Comparison of ENCODE assay signal across 8 mouse cellular contexts in genomic region chr1:181211403-181211919, GRCm38 (mm10). TPM values are rescaled to one million over a fixed set of nuclear protein-coding genes. Genes with fewer than 3 reads are reported as not detected.
DNase-seq lines count a peak whose midpoint lies in the region; ATAC-seq and TF ChIP-seq lines count a peak whose summit lies in the region.

No protein-coding gene starts in this region.

- H3K4me2 ChIP-seq in heart, postnatal 0 days (ENCODE audit: low read depth, low read length): peak overlapping the region; percentile 91
- peak overlapping the region; percentile 86 for H3K4me2 ChIP-seq in liver, embryonic 12.5 days

- TF ChIP-seq POLR2A in small intestine, adult 2 months (IDR thresholded peaks at IDR 0.05; ENCODE audit: low read depth, low read length): no peak

- peak overlapping the region; percentile 82 for H3K4me3 ChIP-seq in heart, postnatal 0 days (ENCODE audit: low read depth, low read length)
- peak overlapping the region; percentile 100 for H3K4me3 ChIP-seq in liver, embryonic 12.5 days
- H3K4me3 ChIP-seq in small intestine, adult 2 months (ENCODE audit: low read depth, low read length): peak overlapping the region; percentile 100

- peak; percentile 47 for ATAC-seq in heart, postnatal 0 days (ENCODE audit: insufficient read depth, low read depth)
- no peak for ATAC-seq in liver, embryonic 12.5 days

- no peak for TF ChIP-seq CTCF in heart, postnatal 0 days (IDR thresholded peaks at IDR 0.05; ENCODE audit: low read depth)
- no peak for TF ChIP-seq CTCF in small intestine, adult 2 months (IDR thresholded peaks at IDR 0.05; ENCODE audit: extremely low read depth, insufficient read length, insufficient replicate concordance, low read depth, low read length)

- peak overlapping the region; percentile 93 for H3K9ac ChIP-seq in heart, postnatal 0 days (replicated peaks; ENCODE audit: low read depth, low read length)
- peak overlapping the region; percentile 100 for H3K9ac ChIP-seq in liver, embryonic 12.5 days

- H3K4me1 ChIP-seq in heart, postnatal 0 days (ENCODE audit: control insufficient read depth, insufficient read depth): peaks cover 9% of the 10 kb centered on the region
- peaks cover 60% of the 10 kb centered on the region for H3K4me1 ChIP-seq in liver, embryonic 12.5 days
- H3K4me1 ChIP-seq in small intestine, adult 2 months (ENCODE audit: control insufficient read depth, insufficient read depth, insufficient read length, low read length): peaks cover 9% of the 10 kb centered on the region; the same call in 1 of the 2 replicates

- no peak for TF ChIP-seq EP300 in heart, postnatal 0 days (IDR thresholded peaks at IDR 0.05; ENCODE audit: low read depth)

- no peaks in the 10 kb centered on the region for H3K9me3 ChIP-seq in heart, postnatal 0 days (replicated peaks; ENCODE audit: control insufficient read depth, low read length)
- no peaks in the 10 kb centered on the region for H3K9me3 ChIP-seq in liver, embryonic 12.5 days (replicated peaks)

- DNase-seq in gastrocnemius, adult 18-20 months (ENCODE audit: low spot score): peak; percentile 36
- no peak for DNase-seq in gastrocnemius, adult 8-10 months (ENCODE audit: low spot score in 2 of 2)
- peak; percentile 34 for DNase-seq in urinary bladder, postnatal 25 days (ENCODE audit: low spot score)
- no peak for DNase-seq in urinary bladder, postnatal 4 days (ENCODE audit: low spot score in 2 of 2)
- no peak for DNase-seq in heart, postnatal 0 days (ENCODE audit: low spot score)
- no peak for DNase-seq in urinary bladder, postnatal 10 days (ENCODE audit: low spot score)

- H3K27me3 ChIP-seq in heart, postnatal 0 days (ENCODE audit: control insufficient read depth, insufficient read depth, low read length): no peaks in the 10 kb centered on the region
- no peaks in the 10 kb centered on the region for H3K27me3 ChIP-seq in liver, embryonic 12.5 days (replicated peaks)
- no peaks in the 10 kb centered on the region for H3K27me3 ChIP-seq in small intestine, adult 2 months (ENCODE audit: control insufficient read depth, insufficient read depth, low read length)

- H3K36me3 ChIP-seq in heart, postnatal 0 days (replicated peaks; ENCODE audit: control insufficient read depth, insufficient read depth, low read length): peaks cover 10% of the 10 kb centered on the region
- peaks cover 33% of the 10 kb centered on the region for H3K36me3 ChIP-seq in liver, embryonic 12.5 days
- peaks cover 11% of the 10 kb centered on the region for H3K36me3 ChIP-seq in small intestine, adult 2 months (ENCODE audit: control insufficient read depth, insufficient read depth, low read length)

- peak overlapping the region; percentile 99 for H3K27ac ChIP-seq in heart, postnatal 0 days (ENCODE audit: low read depth)
- peak overlapping the region; percentile 99 for H3K27ac ChIP-seq in liver, embryonic 12.5 days
- no peak overlapping the region for H3K27ac ChIP-seq in small intestine, adult 2 months (ENCODE audit: insufficient read depth, low read depth, low read length)

- under 1% methylated on average over 19 of the region's 72 CpGs for WGBS in heart, postnatal 0 days
- 1% methylated on average over 15 of the region's 72 CpGs for WGBS in liver, embryonic 12.5 days (ENCODE audit: insufficient replicate concordance)
- under 1% methylated on average over 44 of the region's 72 CpGs for WGBS in small intestine, adult 2 months

RNA-seq across cellular contexts. Expression of gene Wdr26, which starts 0.3 kb away (rescaled TPM):
- total RNA-seq in gastrocnemius, adult 18-20 months (2021): 10 to 100 TPM; 89.7 to 92.7 TPM
- 100 to 1,000 TPM in 1 of 4 experiments, 10 to 100 TPM in 3; 91.5 to 100 (median 92.8) TPM for total RNA-seq in gastrocnemius, adult 8-10 months (2022)
- total RNA-seq in heart, postnatal 0 days (2014; rRNA removed; ENCODE audit: low replicate concordance): 37.4 and 46.2 TPM in 2 replicates
- polyA plus RNA-seq in heart, postnatal 0 days (2015; fragmentation: Nextera tagmentation; extraction: Ambion mirVana): 34.8 and 38.6 TPM in 2 replicates
- polyA plus RNA-seq in liver, embryonic 12.5 days (2016; fragmentation: Nextera tagmentation; extraction: Ambion mirVana): 52.5 and 56.7 TPM in 2 replicates
- 9.6 and 19.6 TPM in 2 replicates for polyA plus RNA-seq in small intestine, adult 2 months (2012; rRNA removed)

Comparison
In these comparisons a context has a peak if more than half of its experiments do, and no peak if none do; other contexts are left out.
1. DNase-seq: peak in gastrocnemius, adult 18-20 months (single experiment) and urinary bladder, postnatal 25 days (single experiment); none in gastrocnemius, adult 8-10 months (0 of 2), urinary bladder, postnatal 4 days (0 of 2), heart, postnatal 0 days (single experiment) and urinary bladder, postnatal 10 days (single experiment).
2. Peak in every context shown above with its lines, with median percentiles within 50 percentile points of each other: H3K4me3 ChIP-seq.